Mouse (Mus musculus): ENCODE data around the gene Tamm41. TPM values are rescaled to one million over a fixed set of nuclear protein-coding genes. Genes with fewer than 3 reads are reported as not detected.
A peak's percentile ranks its signal among the peaks of the same experiment; 100 is the strongest.

Tamm41 gene
- total RNA-seq, 1 experiment from 2014 or later: 13.4 TPM

DNA sequence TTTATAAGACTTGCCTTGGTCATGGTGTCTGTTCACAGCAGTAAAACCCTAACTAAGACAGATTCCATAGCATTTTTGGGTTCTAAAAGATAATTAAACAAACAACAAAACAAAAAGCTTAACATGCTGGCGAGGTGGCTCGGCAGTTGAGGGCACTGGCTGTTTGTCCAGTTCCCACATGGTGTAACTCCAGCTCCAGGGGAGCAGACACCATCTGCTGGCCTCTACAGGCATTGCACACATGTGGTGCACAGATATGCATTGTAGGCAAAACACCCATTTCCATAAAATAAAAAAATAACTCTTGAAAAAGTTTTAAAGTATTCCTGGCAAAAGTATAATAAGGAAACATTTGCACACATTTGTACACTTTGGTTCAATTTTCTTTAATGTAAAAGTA, 7.6 kb downstream of the Tamm41 start:
- no peak for ATAC-seq (replicated peaks; ENCODE audit: insufficient number of reproducible peaks, low FRiP score, low TSS enrichment, poor library complexity, severe bottlenecking)

DNA sequence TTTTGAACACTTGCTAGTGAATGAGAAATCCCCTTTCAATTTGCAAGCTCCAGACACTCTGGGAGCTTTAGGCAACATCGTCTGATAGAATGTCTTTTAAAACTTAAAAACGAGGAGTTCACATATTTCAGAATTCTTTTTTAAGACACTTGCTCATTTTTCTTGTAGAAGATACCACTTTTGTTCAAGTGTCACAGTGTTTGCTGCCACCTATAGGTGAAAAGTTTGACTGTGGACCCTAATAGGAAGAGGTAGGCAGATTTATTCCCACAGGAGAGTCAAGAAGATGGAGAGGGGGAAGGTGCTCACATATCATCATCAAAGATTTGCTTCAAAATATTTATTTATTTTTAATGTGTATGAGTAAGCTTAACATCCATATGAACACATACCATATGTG, 8.4 kb downstream of the Tamm41 start:
- no peak for ATAC-seq (replicated peaks; ENCODE audit: insufficient number of reproducible peaks, low FRiP score, low TSS enrichment, poor library complexity, severe bottlenecking)

DNA sequence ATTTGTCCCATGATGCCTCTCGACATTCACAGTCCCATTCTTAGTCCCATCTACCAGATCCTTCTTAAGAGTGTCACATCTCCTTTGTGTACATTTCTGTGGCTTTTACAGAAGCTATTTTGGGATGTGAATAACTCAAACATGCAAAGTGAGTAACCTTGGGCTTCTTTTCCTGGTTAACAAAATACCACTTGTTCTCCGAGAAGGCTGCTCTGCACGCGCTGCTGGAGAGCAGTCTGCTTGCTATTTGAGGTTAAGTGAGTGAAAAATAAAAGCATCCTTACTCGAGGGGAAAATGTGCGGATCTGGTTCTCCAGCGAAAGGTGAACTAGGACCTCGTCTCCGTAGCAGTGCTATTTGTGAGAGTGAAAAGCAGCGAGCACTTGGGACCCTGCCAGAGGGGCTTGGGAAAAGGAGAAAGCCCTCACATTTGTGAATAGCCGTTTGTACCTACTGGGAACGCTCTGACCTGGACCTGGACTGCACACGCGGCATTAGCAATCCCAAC, 10.1 kb downstream of the Tamm41 start:
- no peak for ATAC-seq (replicated peaks; ENCODE audit: insufficient number of reproducible peaks, low FRiP score, low TSS enrichment, poor library complexity, severe bottlenecking)

DNA sequence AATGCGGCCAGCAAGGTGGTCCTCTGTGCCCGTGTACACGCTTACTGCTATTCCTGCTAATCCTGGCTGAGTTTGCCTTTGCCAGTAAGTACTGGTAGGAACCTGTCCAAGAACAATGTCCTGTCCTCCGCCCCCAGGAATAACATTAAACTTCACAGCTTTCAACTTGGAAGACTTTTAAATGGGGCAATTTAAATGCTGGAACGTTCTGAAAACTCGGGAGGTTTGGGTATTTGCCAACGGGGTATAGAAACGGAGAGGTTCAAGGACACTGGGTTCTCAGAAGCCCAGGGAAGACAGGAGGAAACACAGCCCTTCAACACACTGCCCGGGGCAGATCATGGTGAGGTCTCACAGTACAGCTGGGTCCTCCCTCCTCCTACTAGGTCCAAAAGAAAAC, 14.8 kb downstream of the Tamm41 start:
- ATAC-seq (replicated peaks; ENCODE audit: insufficient number of reproducible peaks, low FRiP score, low TSS enrichment, poor library complexity, severe bottlenecking): no peak

DNA sequence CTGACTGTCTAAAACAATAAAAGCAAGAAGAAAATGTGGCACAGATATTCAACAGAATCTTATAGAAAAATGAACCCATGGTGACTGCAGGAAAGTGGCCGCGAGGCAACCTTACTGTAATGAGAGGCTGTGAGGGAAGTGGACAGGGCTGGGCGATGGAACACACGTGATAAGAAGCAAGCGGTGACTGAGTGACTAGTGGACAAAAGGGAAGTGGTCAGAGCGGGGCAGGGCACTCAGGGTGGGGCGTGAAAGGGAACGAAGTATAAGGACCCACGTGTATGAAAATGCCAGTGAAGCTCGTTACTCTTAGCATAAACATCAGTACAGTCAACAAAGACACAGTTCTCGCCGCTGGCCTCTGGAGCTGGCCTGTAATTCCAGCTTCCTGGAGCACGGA, 22.2 kb downstream of the Tamm41 start:
- peak; percentile 99 for ATAC-seq (replicated peaks; ENCODE audit: insufficient number of reproducible peaks, low FRiP score, low TSS enrichment, poor library complexity, severe bottlenecking)

DNA sequence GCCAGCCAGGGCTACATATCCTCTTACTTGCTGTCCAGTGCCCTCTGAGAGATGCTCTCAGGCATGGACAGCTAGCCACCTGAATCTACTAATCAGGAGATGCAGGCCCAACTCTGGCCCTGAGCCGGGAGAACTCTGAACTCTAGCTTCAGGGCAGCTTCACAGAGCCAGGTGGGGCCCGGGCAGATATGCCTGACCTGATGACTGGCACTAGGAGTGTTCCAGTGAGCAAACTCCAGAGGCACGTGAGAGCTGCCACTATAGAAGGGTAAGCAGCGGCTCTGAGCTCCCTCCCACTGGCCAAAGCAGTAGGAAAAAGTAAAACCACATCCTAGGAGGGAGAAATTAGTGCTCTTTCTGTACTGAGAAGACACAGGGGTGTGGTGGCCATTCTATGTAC, 24.1 kb downstream of the Tamm41 start:
- no peak for ATAC-seq (replicated peaks; ENCODE audit: insufficient number of reproducible peaks, low FRiP score, low TSS enrichment, poor library complexity, severe bottlenecking)

DNA sequence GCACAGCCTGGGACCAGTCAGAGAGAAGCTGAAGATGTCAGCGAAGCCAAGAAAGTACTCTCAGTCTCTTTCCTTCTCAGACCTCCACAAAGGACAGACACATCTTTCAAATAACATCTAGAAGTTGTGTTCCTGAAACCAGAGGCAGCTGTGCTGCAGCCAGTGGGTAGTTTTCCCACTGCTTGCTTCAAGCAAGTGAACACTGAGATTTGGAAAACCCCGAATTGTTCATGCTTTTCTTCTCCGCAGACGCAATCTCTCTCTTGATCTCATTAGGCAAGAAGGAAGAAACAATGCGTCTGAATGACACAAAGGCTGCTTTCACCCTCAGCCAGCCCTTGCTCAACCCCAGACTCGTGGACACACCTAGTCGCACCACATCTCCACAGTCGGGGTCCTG, 25.9 kb downstream of the Tamm41 start:
- ATAC-seq (replicated peaks; ENCODE audit: insufficient number of reproducible peaks, low FRiP score, low TSS enrichment, poor library complexity, severe bottlenecking): no peak

DNA sequence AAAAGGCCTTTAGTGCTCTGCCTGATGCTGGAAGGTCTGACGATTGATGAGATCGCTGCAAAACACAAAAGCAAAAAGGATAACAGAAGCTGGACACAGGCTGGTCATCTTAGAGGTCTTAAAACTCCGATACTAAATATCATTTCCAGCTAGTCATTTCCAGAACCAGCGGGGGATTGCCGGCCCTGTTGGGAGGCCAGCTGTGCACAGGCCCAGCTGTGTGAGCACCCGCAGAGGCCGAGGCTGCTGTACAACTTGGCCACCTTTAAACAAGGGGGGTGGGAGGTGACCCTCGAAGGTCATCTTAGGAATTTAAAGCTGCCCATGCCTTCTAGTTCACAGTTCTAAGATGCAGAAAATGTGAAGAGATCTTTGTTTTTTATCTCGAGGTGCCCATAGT, 26.9 kb downstream of the Tamm41 start:
- ATAC-seq (replicated peaks; ENCODE audit: insufficient number of reproducible peaks, low FRiP score, low TSS enrichment, poor library complexity, severe bottlenecking): no peak

DNA sequence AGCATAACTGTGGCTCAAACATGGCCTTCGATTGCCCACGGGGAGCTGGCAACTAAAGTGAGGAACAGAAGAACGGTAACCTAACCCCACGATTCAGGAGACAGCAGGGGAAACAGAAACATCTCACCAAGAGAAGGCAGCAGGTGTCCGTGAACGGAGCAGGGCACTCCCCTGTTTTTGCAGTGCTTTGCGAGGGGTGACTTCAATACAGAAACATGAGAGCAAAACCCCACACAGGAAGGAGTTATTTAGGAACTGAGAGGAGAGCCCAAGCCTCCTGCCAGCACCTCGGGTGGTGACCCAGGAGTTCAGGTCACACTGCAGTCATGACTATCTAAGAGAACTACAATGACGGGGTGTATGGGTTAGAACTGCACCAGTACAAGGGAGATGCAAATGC, 27.4 kb downstream of the Tamm41 start:
- ATAC-seq (replicated peaks; ENCODE audit: insufficient number of reproducible peaks, low FRiP score, low TSS enrichment, poor library complexity, severe bottlenecking): no peak

DNA sequence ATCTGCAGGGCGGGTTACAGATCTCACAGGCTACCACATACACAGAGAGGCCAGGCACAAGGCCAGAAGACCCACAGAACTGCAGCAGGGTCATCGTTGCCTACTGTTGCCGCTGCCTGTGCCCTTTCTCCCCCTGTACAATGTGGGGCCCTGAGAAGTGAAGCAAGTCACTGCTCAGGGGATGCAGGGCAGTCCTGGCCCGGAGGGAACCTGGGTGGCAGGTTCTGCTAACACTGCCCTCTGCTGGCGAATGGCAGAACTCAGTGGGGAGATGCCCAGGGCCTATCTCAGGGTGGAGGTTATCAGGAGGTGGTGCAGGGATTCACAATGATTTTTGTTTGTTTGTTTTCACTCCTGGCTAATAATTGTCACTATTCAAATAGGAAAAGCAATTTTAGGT, 29.9 kb downstream of the Tamm41 start:
- peak; percentile 82 for ATAC-seq (replicated peaks; ENCODE audit: insufficient number of reproducible peaks, low FRiP score, low TSS enrichment, poor library complexity, severe bottlenecking)

DNA sequence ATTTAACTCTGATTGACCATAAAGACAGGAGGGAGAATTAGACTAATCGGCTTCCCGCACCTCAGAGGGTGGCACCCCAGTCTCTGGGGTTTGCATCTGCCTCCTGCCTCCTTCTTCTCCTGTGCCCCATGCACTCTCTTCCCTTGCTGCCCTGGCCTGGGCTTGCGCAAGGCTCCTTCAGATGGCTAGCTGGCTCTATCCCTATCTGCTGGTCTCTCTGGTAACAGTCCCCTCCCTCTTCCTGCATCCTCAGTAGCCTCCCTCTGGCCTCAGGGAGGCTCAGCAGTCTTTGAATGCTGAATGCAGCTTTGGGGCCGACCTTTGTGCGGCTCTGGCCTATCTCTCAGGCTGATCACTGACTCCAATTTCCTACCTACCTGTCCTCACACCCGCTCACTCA, 30.7 kb downstream of the Tamm41 start:
- no peak for ATAC-seq (replicated peaks; ENCODE audit: insufficient number of reproducible peaks, low FRiP score, low TSS enrichment, poor library complexity, severe bottlenecking)

DNA sequence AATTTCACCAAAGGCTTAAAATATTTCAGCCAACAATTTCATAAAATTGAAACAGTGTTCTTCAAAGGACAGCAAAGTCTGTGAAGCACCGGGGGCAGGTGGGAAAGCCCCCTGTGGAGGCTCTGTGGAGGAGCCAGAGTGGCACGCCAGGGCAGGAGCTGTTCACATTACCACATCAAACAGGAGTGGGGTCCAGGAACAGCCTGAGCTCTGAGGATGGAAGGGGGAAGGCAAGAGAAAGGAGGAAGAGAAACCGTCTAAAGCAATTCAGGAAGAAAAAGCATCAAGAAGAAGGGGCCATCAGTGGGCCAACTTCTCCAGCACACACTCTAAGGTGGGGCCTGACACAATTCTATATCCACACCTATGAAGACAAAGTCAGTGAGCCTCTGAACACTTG, 31.6 kb downstream of the Tamm41 start:
- ATAC-seq (replicated peaks; ENCODE audit: insufficient number of reproducible peaks, low FRiP score, low TSS enrichment, poor library complexity, severe bottlenecking): no peak

DNA sequence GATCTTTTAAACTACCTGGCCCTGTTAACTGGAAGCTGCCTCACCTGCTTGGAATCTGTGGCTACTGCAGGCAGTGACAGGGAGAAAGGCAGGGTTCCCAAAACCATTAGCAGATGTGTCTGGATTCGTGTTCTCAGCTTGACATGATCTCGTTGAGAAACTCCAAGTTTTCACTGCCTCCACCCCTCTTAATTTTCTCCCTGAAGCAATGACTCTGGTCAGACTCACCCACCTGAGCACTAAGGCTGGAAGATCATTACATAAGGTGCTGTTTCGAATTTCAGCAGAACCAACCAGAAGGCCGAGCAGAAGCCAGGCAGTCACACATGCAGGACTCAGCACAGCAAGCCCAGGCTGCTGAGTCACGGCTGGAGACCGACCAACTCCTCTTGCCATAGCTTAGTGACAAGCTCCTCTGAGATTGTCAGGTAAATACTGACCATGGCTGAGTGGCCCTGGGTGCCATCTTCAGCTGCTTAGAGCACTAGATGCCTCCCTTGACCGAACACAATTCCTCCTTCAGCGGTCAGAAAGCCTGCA, 32.3 kb downstream of the Tamm41 start:
- ATAC-seq (replicated peaks; ENCODE audit: insufficient number of reproducible peaks, low FRiP score, low TSS enrichment, poor library complexity, severe bottlenecking): no peak

DNA sequence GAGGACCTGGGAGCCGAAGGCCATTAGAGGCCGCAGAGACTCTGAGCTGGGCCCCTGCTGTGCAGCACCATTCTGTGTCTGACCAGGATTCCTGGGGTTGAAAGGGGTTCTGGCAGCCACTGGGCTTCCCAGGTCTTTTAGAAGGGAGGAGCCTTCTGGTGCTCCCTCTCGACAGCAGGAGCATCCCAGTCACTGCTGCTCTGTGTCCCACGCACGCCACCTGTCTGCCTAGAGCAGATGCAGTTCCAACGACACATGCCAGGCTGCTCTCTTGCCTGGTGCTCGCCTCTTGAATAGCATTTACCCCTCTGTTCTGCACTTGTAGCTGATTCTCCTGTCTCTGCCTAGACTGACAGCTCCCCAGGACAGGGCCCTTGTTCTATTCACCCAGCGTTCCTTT, 33.0 kb downstream of the Tamm41 start:
- no peak for ATAC-seq (replicated peaks; ENCODE audit: insufficient number of reproducible peaks, low FRiP score, low TSS enrichment, poor library complexity, severe bottlenecking)

DNA sequence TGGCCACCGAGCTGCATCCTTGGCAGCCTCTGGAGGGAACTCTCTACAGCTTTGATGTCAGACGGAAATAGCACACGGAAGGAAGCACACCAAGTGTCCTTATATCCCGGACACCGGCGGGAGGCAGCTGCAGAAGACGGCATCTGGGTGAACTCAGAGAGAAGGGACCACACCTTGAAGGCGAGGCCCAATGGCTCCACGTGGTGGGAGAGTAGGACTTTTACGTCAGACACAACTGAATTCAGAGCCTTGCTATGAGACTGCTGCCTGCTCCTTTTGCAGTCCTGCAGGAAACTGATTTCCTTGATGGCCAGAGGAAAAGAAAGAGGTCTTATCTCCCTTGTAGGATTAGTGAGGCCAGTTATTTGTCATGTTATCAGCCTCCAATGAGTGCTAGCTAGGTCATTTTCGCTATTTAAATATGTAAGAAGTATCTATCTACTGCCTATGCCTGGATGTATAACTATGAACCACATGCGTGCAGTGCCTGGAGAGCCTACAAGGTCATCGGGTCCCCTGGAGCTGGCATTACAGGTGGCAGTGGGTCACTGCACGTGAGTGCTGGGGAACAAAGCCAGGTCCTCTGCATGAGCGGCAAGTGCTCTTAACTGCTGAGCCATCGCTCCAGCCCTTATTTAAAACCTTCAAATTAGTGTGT, 39.2 kb downstream of the Tamm41 start:
- no peak for ATAC-seq (replicated peaks; ENCODE audit: insufficient number of reproducible peaks, low FRiP score, low TSS enrichment, poor library complexity, severe bottlenecking)

DNA sequence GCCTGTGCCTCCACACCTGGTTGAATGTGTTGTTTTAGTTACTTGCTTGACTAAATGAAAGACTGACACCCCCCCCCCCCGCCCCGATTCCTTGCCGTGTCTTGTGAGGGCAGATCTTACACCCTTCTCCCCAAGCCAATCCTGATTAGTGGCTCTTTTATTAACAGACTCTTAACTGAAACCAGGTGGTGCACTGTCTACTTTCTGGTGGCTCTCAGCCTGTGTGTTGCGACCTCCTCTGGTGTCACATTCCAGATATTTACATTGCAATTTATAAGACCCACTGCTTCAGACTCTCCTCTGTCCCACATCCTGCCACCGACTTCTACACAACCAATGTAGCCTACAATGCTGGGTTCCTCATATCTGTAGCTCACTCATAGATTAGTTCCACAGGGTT, 40.2 kb downstream of the Tamm41 start:
- ATAC-seq (replicated peaks; ENCODE audit: insufficient number of reproducible peaks, low FRiP score, low TSS enrichment, poor library complexity, severe bottlenecking): no peak

DNA sequence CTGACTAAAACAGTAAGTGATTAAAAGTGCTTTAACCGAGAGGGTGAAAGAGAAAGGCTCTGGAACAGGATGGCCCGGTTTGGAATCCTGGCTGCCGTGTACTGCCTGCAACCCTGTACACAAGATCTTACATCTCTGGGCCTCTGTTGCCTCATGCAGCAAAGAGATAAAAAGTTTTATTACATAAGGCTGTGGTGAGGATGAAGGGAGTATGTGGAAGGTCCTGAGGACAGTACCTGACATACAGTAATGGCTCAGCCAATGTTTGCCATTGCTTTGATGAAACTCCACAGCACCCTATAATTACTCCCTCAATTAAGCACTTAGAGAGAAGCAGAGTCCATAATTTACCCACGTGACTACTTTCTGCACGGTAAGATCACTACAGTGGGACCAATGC, 40.8 kb downstream of the Tamm41 start:
- no peak for ATAC-seq (replicated peaks; ENCODE audit: insufficient number of reproducible peaks, low FRiP score, low TSS enrichment, poor library complexity, severe bottlenecking)

DNA sequence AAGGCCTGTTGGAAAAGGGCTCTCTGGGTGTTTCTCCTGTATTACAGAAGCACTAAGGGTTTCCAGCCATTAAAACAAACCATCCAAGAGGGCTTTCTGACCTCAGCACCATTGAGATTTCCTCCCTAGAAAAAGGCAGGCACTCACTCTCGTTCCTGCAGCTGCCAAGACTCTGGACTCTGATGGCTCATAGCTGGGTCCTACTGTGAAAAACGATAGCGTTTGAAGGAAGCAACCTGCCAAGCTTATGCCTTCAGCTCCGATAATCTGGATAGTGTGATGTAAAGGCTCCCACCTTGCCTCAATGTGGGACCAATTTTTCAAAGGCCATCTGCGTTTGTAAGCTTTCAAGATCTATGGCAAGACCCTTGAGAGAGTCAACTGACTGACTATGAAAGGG, 43.6 kb downstream of the Tamm41 start:
- ATAC-seq (replicated peaks; ENCODE audit: insufficient number of reproducible peaks, low FRiP score, low TSS enrichment, poor library complexity, severe bottlenecking): no peak

DNA sequence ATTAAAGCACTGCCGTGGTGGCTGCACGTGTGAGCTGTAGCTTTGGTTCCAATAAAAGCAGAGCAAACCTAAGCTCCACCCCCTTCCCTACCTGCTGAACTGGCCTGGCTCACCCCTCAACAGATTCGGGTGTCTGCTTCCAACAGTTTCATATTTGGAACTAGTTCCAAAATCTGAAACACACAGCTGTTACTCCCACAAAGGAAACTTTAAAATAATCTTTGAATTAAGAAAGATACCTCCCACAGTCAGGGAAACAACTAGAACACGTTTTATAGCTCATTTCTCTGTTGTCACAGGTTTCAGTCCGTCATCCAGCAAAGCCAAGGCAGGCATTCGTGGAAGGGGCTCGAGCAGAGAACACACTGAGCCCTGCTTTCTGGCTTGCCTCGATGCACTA, 44.0 kb downstream of the Tamm41 start:
- ATAC-seq (replicated peaks; ENCODE audit: insufficient number of reproducible peaks, low FRiP score, low TSS enrichment, poor library complexity, severe bottlenecking): no peak

DNA sequence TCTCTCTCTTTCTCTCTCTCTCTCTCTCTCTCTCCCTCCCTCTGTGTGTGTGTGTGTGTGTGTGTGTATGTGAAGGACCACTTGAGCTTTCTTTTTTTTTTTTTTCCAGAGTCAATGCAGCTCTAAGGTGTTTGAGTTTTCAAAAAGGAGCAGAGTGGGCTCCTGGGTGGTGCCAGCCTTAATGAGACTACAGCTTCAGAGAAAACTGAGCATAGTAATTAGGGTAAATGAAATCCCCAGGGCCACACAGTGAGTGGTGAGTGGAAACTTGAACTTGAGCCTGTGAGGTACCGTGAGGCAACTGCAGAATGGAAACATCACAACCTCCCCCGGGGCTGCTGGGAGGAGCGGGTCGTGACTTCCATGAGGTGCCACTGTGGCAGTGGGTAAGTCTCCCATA, 45.8 kb downstream of the Tamm41 start:
- ATAC-seq (replicated peaks; ENCODE audit: insufficient number of reproducible peaks, low FRiP score, low TSS enrichment, poor library complexity, severe bottlenecking): no peak

DNA sequence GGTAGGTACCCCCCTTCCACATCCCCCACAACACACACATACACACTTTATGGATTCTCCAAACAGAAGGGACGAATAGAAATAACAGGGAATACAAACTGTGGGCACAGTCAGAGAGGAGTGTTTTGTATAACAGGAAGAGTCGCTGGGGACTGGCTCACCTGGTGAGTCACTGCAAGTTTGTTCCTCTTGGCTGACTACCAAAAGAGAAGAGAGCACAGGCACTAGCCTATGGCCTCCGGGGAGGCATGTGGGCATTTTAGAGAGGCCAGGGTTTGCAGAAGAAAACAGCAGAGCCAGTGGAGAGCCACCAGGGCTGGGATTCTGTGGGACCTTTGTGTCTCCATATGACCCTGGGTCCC, 49.1 kb downstream of the Tamm41 start:
- 0 out of 2 replicates have a peak, but pooled peaks have one; percentile 40 for ATAC-seq (replicated peaks; ENCODE audit: insufficient number of reproducible peaks, low FRiP score, low TSS enrichment, poor library complexity, severe bottlenecking)
